Mouse (Mus musculus): Measurements from ENCODE around the gene Spred2. TPM values are rescaled to one million over a fixed set of nuclear protein-coding genes. Genes with fewer than 3 reads are reported as not detected.

Gene Spred2
- polyA plus RNA-seq, 1 experiment from 2014 or later, result 6.5 TPM

- Histone ChIP-seq H3K36me3 (no peaks in the 10 kb centered on the region), H3K27me3 (no peaks in the 10 kb centered on the region), H3K9me3 (no peaks in the 10 kb centered on the region), H3K9ac (no peak overlapping the region), H3K4me1 (replicated peaks) (peaks cover 14% of the 10 kb centered on the region), H3K4me2 (no peak overlapping the region), H3K27ac (replicated peaks) (no peak overlapping the region), H3K4me3 (no peak overlapping the region)
- 64% methylated on average over 11 of the region's 11 CpGs for WGBS
- no peak for ATAC-seq (ENCODE audit: low read depth)
Measured at GRCm38 (mm10) chr11:20035343-20035928, 111.3 kb downstream of the Spred2 start.

- no peaks in the 10 kb centered on the region for H3K9me3 ChIP-seq
- H3K4me1 ChIP-seq (replicated peaks), result peaks cover 14% of the 10 kb centered on the region
- WGBS, result 59% methylated on average over 7 of the region's 7 CpGs
- H3K27ac ChIP-seq (replicated peaks), result no peak overlapping the region
- no peaks in the 10 kb centered on the region for H3K27me3 ChIP-seq
- H3K4me2 ChIP-seq, result no peak overlapping the region
- H3K36me3 ChIP-seq, result no peaks in the 10 kb centered on the region
- ATAC-seq (ENCODE audit: low read depth), result no peak
- H3K9ac ChIP-seq, result no peak overlapping the region
- no peak overlapping the region for H3K4me3 ChIP-seq
Measured at GRCm38 (mm10) chr11:20035972-20036371, 111.8 kb downstream of the Spred2 start.

GRCm38 (mm10) chr11:20037739-20038138 is 113.6 kb downstream of the Spred2 start:
- H3K4me1 ChIP-seq (replicated peaks), result peaks cover 29% of the 10 kb centered on the region
- peak; percentile 36; the same call in 1 of the 2 replicates for ATAC-seq (ENCODE audit: low read depth)
- H3K27me3 ChIP-seq, result no peaks in the 10 kb centered on the region
- H3K4me3 ChIP-seq, result no peak overlapping the region
- H3K27ac ChIP-seq (replicated peaks), result no peak overlapping the region
- H3K9me3 ChIP-seq, result no peaks in the 10 kb centered on the region
- H3K4me2 ChIP-seq, result no peak overlapping the region
- H3K36me3 ChIP-seq, result no peaks in the 10 kb centered on the region
- H3K9ac ChIP-seq, result no peak overlapping the region
- 93% methylated on average over 4 of the region's 4 CpGs for WGBS

- peaks cover 38% of the 10 kb centered on the region for H3K4me1 ChIP-seq (replicated peaks)
- no peak overlapping the region for H3K4me3 ChIP-seq
- H3K27me3 ChIP-seq, result no peaks in the 10 kb centered on the region
- H3K27ac ChIP-seq (replicated peaks), result peak overlapping the region; percentile 78
- 15% methylated on average over 8 of the region's 8 CpGs for WGBS
- no peaks in the 10 kb centered on the region for H3K9me3 ChIP-seq
- ATAC-seq (ENCODE audit: low read depth), result peak; percentile 52
- peak overlapping the region; percentile 52; the same call in 1 of the 2 replicates for H3K9ac ChIP-seq
- peak overlapping the region; percentile 36 for H3K4me2 ChIP-seq
- H3K36me3 ChIP-seq, result no peaks in the 10 kb centered on the region
Measured at GRCm38 (mm10) chr11:20038723-20039122, 114.5 kb downstream of the Spred2 start.

- 18% methylated on average over 6 of the region's 6 CpGs for WGBS
- Histone ChIP-seq H3K4me2 (no peak overlapping the region), H3K9ac (0 out of 2 replicates have a peak overlapping the region, but pooled peaks have one; percentile 5), H3K9me3 (no peaks in the 10 kb centered on the region), H3K4me1 (replicated peaks) (peaks cover 38% of the 10 kb centered on the region), H3K27me3 (no peaks in the 10 kb centered on the region), H3K27ac (replicated peaks) (no peak overlapping the region), H3K36me3 (no peaks in the 10 kb centered on the region), H3K4me3 (no peak overlapping the region)
- ATAC-seq (ENCODE audit: low read depth), result no peak
Measured at GRCm38 (mm10) chr11:20041164-20041920, 117.2 kb downstream of the Spred2 start.

- no peaks in the 10 kb centered on the region for H3K27me3 ChIP-seq
- no peaks in the 10 kb centered on the region for H3K9me3 ChIP-seq
- H3K4me1 ChIP-seq (replicated peaks), result peaks cover 38% of the 10 kb centered on the region
- no peak for ATAC-seq (ENCODE audit: low read depth)
- H3K4me2 ChIP-seq, result no peak overlapping the region
- H3K9ac ChIP-seq, result no peak overlapping the region
- no peak overlapping the region for H3K27ac ChIP-seq (replicated peaks)
- no peak overlapping the region for H3K4me3 ChIP-seq
- H3K36me3 ChIP-seq, result no peaks in the 10 kb centered on the region
- WGBS, result 75% methylated on average over 4 of the region's 4 CpGs
Measured at GRCm38 (mm10) chr11:20042106-20042505, 117.9 kb downstream of the Spred2 start.

- H3K4me1 ChIP-seq (replicated peaks), result peaks cover 35% of the 10 kb centered on the region
- no peaks in the 10 kb centered on the region for H3K27me3 ChIP-seq
- H3K4me3 ChIP-seq, result no peak overlapping the region
- H3K27ac ChIP-seq (replicated peaks), result no peak overlapping the region
- no peak overlapping the region for H3K9ac ChIP-seq
- no peak overlapping the region for H3K4me2 ChIP-seq
- H3K9me3 ChIP-seq, result no peaks in the 10 kb centered on the region
- no peaks in the 10 kb centered on the region for H3K36me3 ChIP-seq
- 50% methylated on average over 4 of the region's 4 CpGs for WGBS
- no peak for ATAC-seq (ENCODE audit: low read depth)
Measured at GRCm38 (mm10) chr11:20043256-20043655, 119.1 kb downstream of the Spred2 start.

GRCm38 (mm10) chr11:20045586-20045985 is 121.4 kb downstream of the Spred2 start:
- ATAC-seq (ENCODE audit: low read depth), result no peak
- Histone ChIP-seq H3K4me2 (no peak overlapping the region), H3K4me3 (no peak overlapping the region), H3K9ac (no peak overlapping the region), H3K36me3 (0 out of 2 replicates have a peak, but pooled peaks cover 4% of the 10 kb centered on the region), H3K9me3 (no peaks in the 10 kb centered on the region), H3K27me3 (no peaks in the 10 kb centered on the region), H3K27ac (replicated peaks) (no peak overlapping the region), H3K4me1 (replicated peaks) (peaks cover 24% of the 10 kb centered on the region)
- 64% methylated on average over 3 of the region's 3 CpGs for WGBS

GRCm38 (mm10) chr11:20052814-20053536 is 128.8 kb downstream of the Spred2 start:
- Histone ChIP-seq H3K4me1 (replicated peaks) (peaks cover 20% of the 10 kb centered on the region), H3K4me3 (no peak overlapping the region), H3K27ac (replicated peaks) (peak overlapping the region; percentile 69), H3K9me3 (no peaks in the 10 kb centered on the region), H3K4me2 (no peak overlapping the region), H3K36me3 (peaks cover 25% of the 10 kb centered on the region), H3K27me3 (no peaks in the 10 kb centered on the region), H3K9ac (peak overlapping the region; percentile 26; the same call in 1 of the 2 replicates)
- peak; percentile 63; the same call in 1 of the 2 replicates for ATAC-seq (ENCODE audit: low read depth)
- WGBS, result 54% methylated on average over 13 of the region's 13 CpGs

GRCm38 (mm10) chr11:20053951-20054350 is 129.8 kb downstream of the Spred2 start:
- H3K9ac ChIP-seq, result no peak overlapping the region
- no peaks in the 10 kb centered on the region for H3K27me3 ChIP-seq
- peak overlapping the region; percentile 43; the same call in 1 of the 2 replicates for H3K27ac ChIP-seq (replicated peaks)
- peaks cover 20% of the 10 kb centered on the region for H3K4me1 ChIP-seq (replicated peaks)
- peaks cover 33% of the 10 kb centered on the region for H3K36me3 ChIP-seq
- 80% methylated on average over 3 of the region's 3 CpGs for WGBS
- H3K4me3 ChIP-seq, result no peak overlapping the region
- H3K9me3 ChIP-seq, result no peaks in the 10 kb centered on the region
- no peak overlapping the region for H3K4me2 ChIP-seq
- no peak for ATAC-seq (ENCODE audit: low read depth)

GRCm38 (mm10) chr11:20054617-20055016 is 130.4 kb downstream of the Spred2 start:
- Histone ChIP-seq H3K27me3 (no peaks in the 10 kb centered on the region), H3K4me3 (no peak overlapping the region), H3K27ac (replicated peaks) (peak overlapping the region; percentile 43), H3K9me3 (no peaks in the 10 kb centered on the region), H3K9ac (no peak overlapping the region), H3K4me1 (replicated peaks) (peaks cover 20% of the 10 kb centered on the region), H3K36me3 (peaks cover 40% of the 10 kb centered on the region), H3K4me2 (no peak overlapping the region)
- ATAC-seq (ENCODE audit: low read depth), result no peak
- WGBS, result 43% methylated on average over 5 of the region's 5 CpGs

GRCm38 (mm10) chr11:20056168-20056567 is 132.0 kb downstream of the Spred2 start:
- H3K27ac ChIP-seq (replicated peaks), result no peak overlapping the region
- peaks cover 20% of the 10 kb centered on the region for H3K4me1 ChIP-seq (replicated peaks)
- H3K9ac ChIP-seq, result no peak overlapping the region
- H3K9me3 ChIP-seq, result no peaks in the 10 kb centered on the region
- no peaks in the 10 kb centered on the region for H3K27me3 ChIP-seq
- peaks cover 51% of the 10 kb centered on the region for H3K36me3 ChIP-seq
- no peak overlapping the region for H3K4me2 ChIP-seq
- 94% methylated on average over 1 of the region's 1 CpGs for WGBS
- no peak overlapping the region for H3K4me3 ChIP-seq
- ATAC-seq (ENCODE audit: low read depth), result no peak

All from neural tube, embryonic 13.5 days (tissue).